Mouse (Mus musculus): ENCODE results near the gene Mpp1. TPM values are rescaled to one million over a fixed set of nuclear protein-coding genes. Genes with fewer than 3 reads are reported as not detected.

The Mpp1 gene
- polyA plus RNA-seq (2014; fragmentation: Illumina TruSeq; extraction: RNeasy Lipid Tissue Mini Kit (QIAGEN cat#74804); ENCODE audit: low read depth, low replicate concordance): 25.5 TPM

GRCm38 (mm10) chrX:75130467-75131160 lies at the start of gene Mpp1:
Gene Mpp1 (minus strand): TSS chrX:75131016.

DNA sequence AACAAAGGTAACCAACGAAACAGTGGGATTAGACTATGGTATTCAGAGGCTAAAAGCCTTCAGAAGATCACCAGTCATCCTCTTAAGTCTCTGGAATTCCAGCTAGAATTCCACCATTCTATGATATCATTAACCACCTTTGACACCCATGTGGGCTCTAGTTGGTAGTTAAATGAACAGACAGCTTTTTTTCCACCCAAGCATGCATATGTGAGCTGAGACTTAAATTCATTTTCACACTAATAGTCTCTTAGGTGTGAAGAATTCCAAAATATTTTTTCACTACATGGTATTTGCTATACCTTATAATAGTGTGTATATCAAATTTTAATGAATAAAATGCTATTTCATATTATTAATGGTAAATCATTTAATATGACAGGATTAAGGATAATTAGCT lies 32.9 kb upstream of the Mpp1 start, which contains the start of gene Smim9:
Smim9 (minus strand) TSS at position 101 of the 400 bp plus-strand sequence.

DNA sequence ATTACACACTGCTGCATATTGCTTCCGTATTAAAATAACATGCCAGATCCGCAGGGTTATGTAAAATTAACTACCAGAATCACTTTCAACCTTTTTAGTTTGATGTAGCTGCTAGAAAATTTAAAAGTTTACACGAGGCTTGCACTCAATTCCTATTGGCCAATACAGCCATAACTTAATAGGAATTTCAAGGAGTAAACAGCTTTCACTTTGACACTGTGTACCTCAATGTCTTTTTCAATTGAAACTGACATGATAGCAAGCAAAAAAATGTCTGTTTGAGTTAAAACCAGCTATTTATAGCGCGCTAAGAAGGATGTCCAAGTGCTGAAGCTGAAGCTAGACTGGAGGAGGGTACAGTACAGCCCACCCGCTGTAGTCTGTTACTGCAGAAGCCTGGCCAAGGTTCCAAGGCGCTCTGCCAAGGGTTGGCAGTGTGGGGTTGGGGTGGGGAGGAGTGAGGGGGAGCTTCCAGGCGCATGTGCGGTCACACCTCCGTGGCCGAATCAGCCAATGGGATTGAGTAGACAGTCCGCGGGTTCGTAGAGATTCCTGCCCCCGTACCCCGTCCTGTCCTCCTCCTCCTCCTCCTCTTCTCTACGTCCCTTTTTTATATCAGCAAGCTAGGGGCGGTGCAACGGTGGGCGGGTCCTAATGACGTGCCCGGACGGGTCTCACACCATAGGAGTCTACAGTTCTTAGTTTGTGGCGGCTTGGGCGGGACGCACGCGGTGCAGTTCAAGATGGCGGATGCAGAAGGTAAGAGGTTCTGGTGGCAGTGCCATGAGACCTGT lies 35.2 kb downstream of the Mpp1 start, which contains the start of gene Dkc1:
Dkc1 (plus strand) TSS at position 486 of the 794 bp plus-strand sequence.

DNA sequence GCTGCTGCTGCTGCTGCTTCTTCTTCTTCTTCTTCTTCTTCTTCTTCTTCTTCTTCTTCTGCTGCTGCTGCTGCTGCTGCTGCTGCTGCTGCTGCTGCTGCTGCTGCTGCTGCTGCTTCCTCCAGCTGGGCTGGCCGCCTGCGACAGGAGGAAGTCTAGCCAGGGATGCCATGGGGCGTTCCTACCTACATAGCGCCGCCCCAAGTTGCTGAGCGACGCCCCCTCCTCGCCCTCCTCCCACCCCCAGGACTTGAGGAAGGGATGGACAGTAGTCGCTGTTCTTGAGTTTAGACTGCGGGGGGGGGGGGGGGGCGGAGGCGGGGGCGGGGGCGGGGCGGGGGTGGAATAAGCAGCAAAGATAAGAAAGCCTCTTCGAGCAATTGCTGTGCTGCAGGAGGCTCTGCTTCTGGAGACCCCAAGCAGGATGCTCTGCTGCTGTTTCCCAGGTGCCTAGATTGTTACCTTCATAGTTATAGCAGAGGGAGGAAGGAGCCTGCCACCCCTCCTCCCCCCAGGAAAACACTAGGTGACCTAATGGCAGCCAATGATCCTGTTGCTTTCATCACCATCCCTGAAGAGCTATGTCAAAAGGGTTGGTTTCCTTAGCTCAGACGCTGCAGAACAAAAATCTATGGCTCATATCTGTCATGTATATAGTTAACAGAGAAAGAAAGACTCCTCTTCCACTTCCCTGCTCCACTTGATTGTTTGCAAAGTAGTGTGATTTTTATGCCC lies 45.9 kb downstream of the Mpp1 start, which contains the start of gene Gab3:
Gab3 (minus strand) TSS at position 685 of the 735 bp plus-strand sequence.

Other genes with a start within 250 kb of the Mpp1 start
- 0.29 TPM for gene Gab3, start 45.6 kb downstream of the Mpp1 start, polyA plus RNA-seq (2014; fragmentation: Illumina TruSeq; extraction: RNeasy Lipid Tissue Mini Kit (QIAGEN cat#74804); ENCODE audit: low read depth, low replicate concordance)
- gene Dkc1, start 35.2 kb downstream of the Mpp1 start, polyA plus RNA-seq (2014; fragmentation: Illumina TruSeq; extraction: RNeasy Lipid Tissue Mini Kit (QIAGEN cat#74804); ENCODE audit: low read depth, low replicate concordance): 23.5 TPM
- not detected for gene Smim9, start 32.8 kb upstream of the Mpp1 start, polyA plus RNA-seq (2014; fragmentation: Illumina TruSeq; extraction: RNeasy Lipid Tissue Mini Kit (QIAGEN cat#74804); ENCODE audit: low read depth, low replicate concordance)